Mouse (Mus musculus) ovary, adult 18-20 months (tissue): ENCODE data around the gene Ryr1.

Experiments used
- DNase-seq: peaks from one replicate; pipeline ENCODE4 v3.0.0; 2022; ENCODE audit warnings: low spot score, mixed read lengths

Ryr1 gene

GRCm38 (mm10) chr7:29124970-29125369, at the start of gene Ryr1:
Gene Ryr1 (minus strand): TSS chr7:29125179.
- peak; percentile 48 for DNase-seq

GRCm38 (mm10) chr7:29172390-29173016, 47.5 kb upstream of the Ryr1 start:
- DNase-seq, result no peak

DNA sequence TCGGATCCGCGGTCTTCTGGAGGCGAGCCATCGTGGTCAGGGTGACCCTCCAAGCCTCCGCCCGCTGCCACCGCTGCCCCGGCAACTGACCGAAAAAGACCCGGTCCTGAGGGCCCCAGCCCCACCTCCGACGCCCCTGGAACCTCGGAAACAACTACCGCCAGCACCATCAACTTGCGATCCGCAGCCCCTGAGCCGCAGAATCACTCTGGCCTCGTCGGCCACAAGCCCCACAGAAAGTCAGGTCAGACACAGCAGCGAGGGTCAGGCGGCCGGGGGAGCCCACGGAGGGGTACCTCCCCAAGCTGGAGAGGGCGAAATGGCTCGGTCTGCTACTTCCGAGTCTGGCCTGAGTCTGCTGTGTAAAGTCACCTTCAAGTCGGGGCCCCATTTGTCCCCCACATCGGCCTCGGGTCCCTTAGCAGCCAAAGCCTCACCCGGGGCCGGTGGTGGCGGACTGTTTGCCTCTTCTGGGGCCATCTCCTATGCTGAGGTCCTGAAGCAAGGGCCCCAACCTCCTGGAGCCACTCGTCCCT, 46.7 kb upstream of the Ryr1 start:
- no peak for DNase-seq

DNA sequence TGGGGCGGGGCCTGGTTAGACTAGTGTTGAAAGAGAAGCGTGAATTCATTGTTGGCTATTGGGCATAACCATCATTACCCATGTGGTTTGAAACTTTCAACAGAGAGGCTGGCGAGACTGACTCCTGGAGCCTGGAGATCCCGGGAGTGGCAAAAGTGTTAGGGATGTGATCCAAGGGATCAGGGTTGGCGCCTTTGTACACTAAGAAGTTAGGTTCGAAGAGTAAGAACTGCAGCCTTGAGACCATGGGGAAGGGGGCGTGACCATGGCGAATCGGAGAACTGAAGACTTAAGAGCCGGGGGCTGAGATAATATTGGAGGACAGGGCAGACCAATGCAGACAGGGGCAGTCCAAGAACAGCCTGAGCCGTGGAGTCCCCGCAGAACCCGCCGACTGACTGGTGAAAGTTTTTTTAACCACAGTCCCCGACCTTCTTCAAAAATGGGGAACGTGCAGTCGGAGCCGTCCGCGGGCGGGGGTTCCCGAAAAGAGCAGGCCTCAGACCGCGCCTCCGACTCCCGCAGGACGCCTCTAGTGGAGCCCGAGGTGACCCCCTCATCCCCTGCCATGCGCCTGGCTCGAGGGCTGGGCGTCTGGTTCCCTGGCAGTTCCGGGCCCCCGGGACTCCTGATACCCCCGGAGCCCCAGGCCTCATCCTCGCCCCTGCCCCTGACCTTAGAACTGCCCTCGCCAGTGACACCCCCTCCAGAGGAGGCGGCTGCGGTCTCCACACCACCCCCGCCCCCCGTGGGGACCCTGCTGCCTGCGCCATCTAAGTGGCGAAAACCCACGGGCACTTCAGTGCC, 46.0 kb upstream of the Ryr1 start:
- no peak for DNase-seq

GRCm38 (mm10) chr7:29170066-29170754, 45.2 kb upstream of the Ryr1 start, which contains the start of the genes Ggn and Spred3:
Gene Ggn (plus strand): TSS chr7:29170210.
Gene Spred3 (minus strand): TSS chr7:29170411.
- DNase-seq, result peak; percentile 53

- peak; percentile 72 for DNase-seq
Measured at GRCm38 (mm10) chr7:29169231-29170065, 44.5 kb upstream of the Ryr1 start.

GRCm38 (mm10) chr7:29168791-29169230, 43.8 kb upstream of the Ryr1 start:
- DNase-seq, result no peak

DNA sequence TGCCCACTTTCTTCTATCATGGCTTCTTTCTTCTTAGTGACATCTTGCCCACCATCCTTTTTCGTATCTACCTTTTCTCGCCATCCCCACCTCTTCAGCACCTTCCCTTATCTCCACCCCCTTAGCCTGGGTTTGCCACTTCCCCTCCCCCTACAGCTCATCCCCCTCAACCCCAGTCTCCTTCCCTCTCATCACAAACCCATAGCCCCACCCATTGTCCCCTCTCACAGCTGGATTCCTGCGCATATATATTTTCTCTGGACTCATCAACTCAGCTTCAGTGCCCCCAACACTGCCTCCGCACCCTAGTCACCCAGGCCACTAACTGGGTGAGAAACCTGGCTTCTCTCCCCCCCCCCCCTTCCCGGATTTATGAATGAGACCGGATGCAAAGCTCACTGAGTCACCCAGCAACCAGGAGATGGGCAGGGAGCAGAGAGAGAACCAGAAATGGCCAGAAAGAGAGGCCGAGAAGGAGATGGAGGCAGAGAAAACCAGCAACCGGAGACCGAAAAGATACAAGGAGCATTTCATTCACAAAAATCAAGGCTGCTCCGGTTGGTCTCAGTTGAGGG, 43.2 kb upstream of the Ryr1 start:
- DNase-seq, result no peak

DNA sequence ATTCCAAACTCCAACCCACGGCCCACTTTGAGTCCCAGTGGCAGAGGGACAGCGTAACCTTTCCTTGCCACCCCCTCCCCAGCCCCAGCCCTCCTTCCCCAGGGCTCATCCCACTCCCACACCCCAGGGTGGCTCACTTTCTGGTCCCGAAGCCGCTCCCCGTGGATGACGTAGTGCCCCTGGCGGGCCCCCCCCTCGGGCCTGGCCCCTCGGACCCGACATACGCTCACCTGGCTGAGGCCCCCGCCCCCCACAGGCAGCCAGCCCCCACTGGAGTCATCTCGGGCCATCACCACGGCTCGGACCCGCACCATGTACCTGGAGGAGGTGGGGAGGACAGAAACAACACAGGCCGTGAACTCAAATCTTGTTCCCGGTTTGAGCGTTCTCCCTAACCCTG, 42.7 kb upstream of the Ryr1 start:
- DNase-seq, result no peak

DNA sequence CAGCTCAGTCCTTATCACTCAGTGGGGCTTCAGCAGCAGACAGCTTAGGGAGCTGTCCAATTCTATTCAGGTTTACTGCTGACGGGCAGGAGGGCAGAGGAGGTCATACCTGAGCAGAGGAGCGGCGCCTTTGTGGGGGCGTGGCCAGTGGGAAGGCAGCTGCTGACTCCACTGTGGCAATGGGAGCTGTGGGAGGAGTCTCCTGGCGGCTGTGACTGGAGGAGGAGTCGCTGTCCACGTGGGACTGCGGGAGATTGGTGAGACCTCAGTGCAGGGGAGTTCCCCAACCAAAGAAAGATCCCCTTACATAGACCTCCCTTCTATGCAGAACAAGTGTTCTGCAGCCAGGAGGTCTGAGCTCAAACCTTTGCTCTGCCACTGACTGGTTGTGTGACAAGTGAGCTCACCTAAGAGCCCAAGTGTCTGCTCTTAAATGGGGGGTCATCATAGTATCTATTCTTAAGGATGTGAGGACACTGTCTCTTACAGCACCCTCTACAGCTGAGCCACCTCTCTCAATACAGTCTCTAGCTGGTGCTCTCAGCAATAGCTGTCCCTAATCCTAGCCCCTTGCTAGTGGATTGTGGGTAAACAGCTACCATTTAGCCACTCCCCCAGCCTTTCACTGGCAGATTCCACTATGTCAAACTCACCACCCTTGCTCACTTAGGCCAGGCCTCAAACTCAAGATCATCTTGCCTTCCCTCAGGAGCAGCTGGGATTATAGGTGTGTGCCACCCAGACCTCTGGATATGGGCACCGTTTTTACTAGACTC, 38.0 kb upstream of the Ryr1 start:
- peak; percentile 37 for DNase-seq

GRCm38 (mm10) chr7:29162294-29162693, 37.3 kb upstream of the Ryr1 start:
- DNase-seq, result no peak

DNA sequence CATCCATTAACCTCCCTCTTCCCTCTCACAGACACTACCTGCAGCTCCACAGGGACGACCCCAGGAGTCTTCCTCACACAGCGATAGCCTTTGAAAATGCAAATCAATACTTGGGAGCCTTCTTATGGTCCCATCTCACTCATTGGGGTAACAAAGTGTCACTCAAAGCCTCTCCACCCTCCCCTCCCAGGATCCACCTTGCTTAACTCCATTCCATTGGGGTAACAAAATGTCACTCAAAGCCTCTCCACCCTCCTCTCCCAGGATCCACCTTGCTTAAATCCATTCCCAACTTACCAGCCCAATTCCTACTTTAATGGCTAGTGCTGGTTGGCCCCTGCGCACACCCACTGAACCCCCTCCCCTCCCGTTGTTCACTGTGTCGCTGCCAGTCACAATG, 33.3 kb upstream of the Ryr1 start:
- DNase-seq, result no peak

- peak; percentile 69 for DNase-seq
Measured at GRCm38 (mm10) chr7:29155838-29156782, 31.1 kb upstream of the Ryr1 start, which contains the start of gene Fam98c. Gene Fam98c (minus strand): TSS chr7:29156234.

DNA sequence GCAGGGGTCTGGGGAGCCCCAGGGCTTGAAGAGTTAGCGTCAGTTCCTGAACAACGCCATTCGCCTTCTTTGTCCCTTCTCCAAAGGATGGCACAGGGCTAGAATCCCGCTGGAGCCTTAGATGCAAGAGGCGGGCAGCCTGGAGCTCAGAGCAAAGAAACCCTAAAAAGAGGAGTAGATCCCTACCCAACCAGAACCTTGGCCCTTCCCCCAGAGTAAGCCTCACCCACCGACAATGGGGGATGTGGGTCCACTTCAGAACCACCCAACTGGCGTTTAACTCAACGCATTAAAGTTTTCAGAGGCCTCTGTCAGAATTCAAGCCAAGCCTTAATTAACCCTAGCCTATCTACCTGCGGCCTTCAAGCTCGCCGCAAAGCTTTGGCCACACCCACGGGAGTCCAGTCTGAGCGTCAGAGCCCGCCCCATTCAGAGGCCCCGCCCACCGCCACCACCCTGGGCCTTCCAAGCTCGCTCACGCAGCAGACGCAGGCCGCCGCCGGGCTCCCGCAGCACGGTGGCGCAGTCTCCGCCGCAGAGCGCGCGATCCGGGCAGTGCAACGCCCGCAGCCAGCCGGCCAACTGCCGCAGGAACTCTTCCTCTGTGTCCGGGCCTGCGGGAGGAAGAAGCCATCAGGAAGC, 30.3 kb upstream of the Ryr1 start:
- DNase-seq, result peak; percentile 79

- no peak for DNase-seq
Measured at GRCm38 (mm10) chr7:29154018-29154720, 29.2 kb upstream of the Ryr1 start.

DNA sequence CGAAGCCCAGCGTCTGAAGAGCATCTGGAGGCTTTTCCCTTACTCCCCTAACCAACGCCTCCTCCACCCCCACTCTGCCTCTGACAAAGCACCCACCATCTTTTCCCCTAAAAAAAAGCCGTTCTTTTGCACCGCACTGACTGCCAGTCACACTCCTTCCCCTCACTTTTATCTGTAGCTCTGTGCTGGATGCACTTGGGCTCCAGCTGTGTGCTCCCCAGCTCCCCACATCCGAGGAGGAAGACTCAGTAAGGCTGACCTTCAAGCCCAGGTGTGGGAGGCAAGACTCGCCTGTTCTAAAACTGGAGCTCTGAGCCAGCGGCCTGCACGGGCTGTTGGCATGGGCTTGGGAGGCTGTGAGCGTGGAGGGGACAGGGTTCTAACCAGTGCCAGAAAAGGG, 26.5 kb upstream of the Ryr1 start:
- DNase-seq, result no peak

GRCm38 (mm10) chr7:29148771-29149170, 23.8 kb upstream of the Ryr1 start:
- DNase-seq, result no peak
